Mouse (Mus musculus): ENCODE measurements around the gene Cacna1b.
A peak's percentile ranks its signal among the peaks of the same experiment; 100 is the strongest.

GRCm38 (mm10) chr2:24679012-24679651 lies 83.8 kb downstream of the Cacna1b start:
- TF ChIP-seq CTCF (IDR thresholded peaks at IDR 0.05; ENCODE audit: borderline replicate concordance, control insufficient read depth, extremely low read depth, insufficient read depth, low read length, poor library complexity) (peak; percentile 83; the same call in 1 of the 2 replicates), POLR2A (IDR thresholded peaks at IDR 0.05; ENCODE audit: control insufficient read depth, extremely low read depth, insufficient read depth, low read length, poor library complexity) (no peak)
